In the genomic region with DNA sequence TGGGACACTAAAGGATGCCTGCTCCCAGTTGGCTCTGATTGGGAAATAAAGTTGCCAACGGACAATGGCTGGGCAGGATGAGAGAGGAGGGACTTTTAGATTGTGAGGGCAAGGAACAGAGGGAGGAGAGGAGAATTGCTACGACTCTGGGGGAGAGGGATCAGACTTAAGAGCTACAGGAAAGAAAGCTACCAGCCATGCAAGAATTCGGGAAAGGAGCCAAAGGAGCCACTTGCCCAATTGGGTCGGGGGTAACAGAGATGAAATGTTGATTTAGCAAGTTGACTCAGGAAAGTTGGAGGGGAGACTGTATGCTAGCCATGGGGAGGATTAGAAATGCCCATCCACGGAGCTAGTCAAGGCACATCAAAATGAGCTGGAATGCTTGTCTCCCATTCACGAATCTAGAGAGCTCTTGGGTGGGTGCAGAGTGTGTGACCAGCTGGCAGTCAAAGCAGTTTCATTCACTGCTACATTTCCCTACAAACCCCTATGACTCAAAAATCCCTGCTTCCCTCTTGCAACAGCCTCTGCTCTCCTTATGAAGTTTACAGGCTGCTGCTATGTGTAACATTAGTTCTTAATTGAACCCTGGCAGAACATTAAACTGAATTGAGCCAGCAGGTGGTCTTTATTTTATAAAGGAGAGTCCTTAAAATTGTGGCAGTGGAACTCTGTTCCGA, we compare ENCODE assay signal across 25 mouse cellular contexts. TPM values are rescaled to one million over a fixed set of nuclear protein-coding genes. Genes with fewer than 3 reads are reported as not detected.
DNase-seq lines count a peak whose midpoint lies in the region; ATAC-seq and TF ChIP-seq lines count a peak whose summit lies in the region.
"Had no signal": no experiment of that assay in that cellular context is flagged by ENCODE, and none has a peak within 500 bp of the region (broad histone marks: within the 10 kb centered on the region; RNA-seq: fewer than 3 reads in every experiment).

No protein-coding gene starts in this region.

- no peak for DNase-seq in limb, embryonic 10.5 days (ENCODE audit: low spot score)
- peak; percentile 28 for DNase-seq in Muller cell, postnatal 12 days (ENCODE audit: inconsistent ontology term)
- DNase-seq in Patski (ENCODE audit: low read depth, low spot score): peak; percentile 30
- DNase-seq in kidney, adult 11 months: no peak
- DNase-seq in cerebellum, postnatal 25 days: no peak
- no peak for DNase-seq in gastrocnemius, postnatal 36 days
- DNase-seq: adrenal gland, adult 2 months; adrenal gland, postnatal 25 days; cerebellum, adult 11-12 months; cerebellum, adult 9-10 months; gastrocnemius, postnatal 10 days; heart, postnatal 36 days had no signal

- H3K9me3 ChIP-seq in limb, embryonic 12.5 days: no peaks in the 10 kb centered on the region
- H3K9me3 ChIP-seq in limb, embryonic 10.5 days (replicated peaks): no peaks in the 10 kb centered on the region
- H3K9me3 ChIP-seq: embryonic facial prominence, embryonic 10.5 days; forebrain, embryonic 15.5 days; heart, embryonic 13.5 days; hindbrain, embryonic 15.5 days had no signal

- WGBS in limb, embryonic 12.5 days: 36% methylated on average over 7 of the region's 7 CpGs
- 62% methylated on average over 7 of the region's 7 CpGs for WGBS in limb, embryonic 10.5 days

- TF ChIP-seq CTCF in Patski (IDR thresholded peaks at IDR 0.05): no peak
- no peak for TF ChIP-seq CTCF in embryonic fibroblast, embryonic 13.5 days (IDR thresholded peaks at IDR 0.05; ENCODE audit: borderline replicate concordance, insufficient read depth, low read length)

- intact Hi-C loops in gastrocnemius, postnatal 36 days (cut with DNase I): no loop called here

- H3K4me1 ChIP-seq in limb, embryonic 12.5 days (replicated peaks): peaks cover 18% of the 10 kb centered on the region
- H3K4me1 ChIP-seq in limb, embryonic 10.5 days: peaks cover 13% of the 10 kb centered on the region; the same call in 1 of the 2 replicates
- H3K4me1 ChIP-seq in embryonic fibroblast, embryonic 13.5 days (ENCODE audit: control insufficient read depth, insufficient read depth, low read length): peaks cover 21% of the 10 kb centered on the region; the same call in 1 of the 2 replicates
- H3K4me1 ChIP-seq: embryonic facial prominence, embryonic 10.5 days; forebrain, embryonic 10.5 days; forebrain, embryonic 15.5 days; hindbrain, embryonic 15.5 days had no signal

- H3K27ac ChIP-seq in limb, embryonic 12.5 days: peak overlapping the region; percentile 20; the same call in 1 of the 2 replicates
- H3K27ac ChIP-seq in limb, embryonic 10.5 days: no peak overlapping the region
- H3K27ac ChIP-seq in embryonic fibroblast, embryonic 13.5 days (ENCODE audit: insufficient read depth, low read length): 0 out of 2 replicates have a peak overlapping the region, but pooled peaks have one; percentile 30
- H3K27ac ChIP-seq: embryonic facial prominence, embryonic 10.5 days; forebrain, embryonic 10.5 days; forebrain, embryonic 15.5 days; heart, embryonic 13.5 days; hindbrain, embryonic 15.5 days had no signal

- no peak for TF ChIP-seq POLR2A in embryonic fibroblast, embryonic 13.5 days (IDR thresholded peaks at IDR 0.05; ENCODE audit: low read depth, low read length)

- H3K27me3 ChIP-seq in limb, embryonic 12.5 days: no peaks in the 10 kb centered on the region
- no peaks in the 10 kb centered on the region for H3K27me3 ChIP-seq in limb, embryonic 10.5 days (ENCODE audit: low read depth, poor library complexity, severe bottlenecking)
- no peaks in the 10 kb centered on the region for H3K27me3 ChIP-seq in Patski
- H3K27me3 ChIP-seq: forebrain, embryonic 15.5 days; heart, embryonic 13.5 days; hindbrain, embryonic 15.5 days had no signal

- H3K4me2 ChIP-seq in limb, embryonic 12.5 days: peak overlapping the region; percentile 2; the same call in 1 of the 2 replicates
- H3K4me2 ChIP-seq: forebrain, embryonic 15.5 days; heart, embryonic 13.5 days; hindbrain, embryonic 15.5 days had no signal

- POLR2A ChIA-PET in Patski (lab: Charles Lee): interaction anchor here (0.8 kb wide), 1 partner anchor 10 kb away, joined by 4 read pairs; no protein-coding TSS in a partner anchor

- in situ Hi-C loops in Patski (cut with MboI; ENCODE audit: low pct_unique_long_range_greater_than_20kb): loop anchor here (10.0 kb wide), 1 partner anchor 496 kb away; no protein-coding TSS in a partner anchor

- peak; percentile 47; the same call in 1 of the 2 replicates for ATAC-seq in limb, embryonic 12.5 days (ENCODE audit: insufficient number of reproducible peaks, insufficient read depth, low FRiP score, low TSS enrichment, low read depth)
- ATAC-seq in Patski: peak; percentile 26
- ATAC-seq: activated CD4-positive, CD25-positive, alpha-beta regulatory T cell, adult 4 months; forebrain, embryonic 15.5 days; intestine, embryonic 16.5 days had no signal

- CTCF ChIA-PET in Patski (lab: Charles Lee): interaction anchor here (1.2 to 1.3 kb wide), 2 partner anchors 21 to 60 kb away, joined by 3 to 4 read pairs; no protein-coding TSS in a partner anchor

- H3K36me3 ChIP-seq in limb, embryonic 12.5 days: no peaks in the 10 kb centered on the region
- no peaks in the 10 kb centered on the region for H3K36me3 ChIP-seq in limb, embryonic 10.5 days
- H3K36me3 ChIP-seq: embryonic facial prominence, embryonic 10.5 days; forebrain, embryonic 10.5 days; forebrain, embryonic 15.5 days; heart, embryonic 13.5 days; hindbrain, embryonic 15.5 days had no signal

- no peak overlapping the region for H3K4me3 ChIP-seq in limb, embryonic 12.5 days (replicated peaks)
- H3K4me3 ChIP-seq in limb, embryonic 10.5 days: no peak overlapping the region
- H3K4me3 ChIP-seq in embryonic fibroblast, embryonic 13.5 days (ENCODE audit: insufficient read depth, low read length): no peak overlapping the region
- H3K4me3 ChIP-seq: embryonic facial prominence, embryonic 10.5 days; erythroblast, embryonic 14.5 days; forebrain, embryonic 10.5 days; forebrain, embryonic 15.5 days; heart, embryonic 13.5 days; hindbrain, embryonic 15.5 days had no signal

- H3K9ac ChIP-seq in limb, embryonic 12.5 days (replicated peaks): no peak overlapping the region
- H3K9ac ChIP-seq: forebrain, embryonic 15.5 days; heart, embryonic 13.5 days; hindbrain, embryonic 15.5 days had no signal

RNA-seq across cellular contexts. Expression of a gene that starts 30.1 kb away (rescaled TPM):
- 0.06 TPM in 1 of 2 replicates, not detected in the other for polyA plus RNA-seq in limb, embryonic 12.5 days (2016; fragmentation: Nextera tagmentation; extraction: Ambion mirVana)
- polyA plus RNA-seq in limb, embryonic 10.5 days (2016; fragmentation: Nextera tagmentation; extraction: Ambion mirVana): not detected in 2 replicates
- polyA plus RNA-seq in Patski (2021): not detected
- polyA plus RNA-seq in embryonic fibroblast, embryonic 13.5 days (2011; ENCODE audit: insufficient read length, low read depth, missing spikeins): not detected in 2 replicates
- not detected for total RNA-seq in gastrocnemius, postnatal 36 days (2021)
- total RNA-seq: adrenal gland, adult 2 months; adrenal gland, postnatal 25 days; ES-E14; gastrocnemius, postnatal 10 days; heart, postnatal 36 days had no signal
- polyA plus RNA-seq: activated CD4-positive, CD25-positive, alpha-beta regulatory T cell, adult 4 months; adrenal gland, adult 2 months; embryonic facial prominence, embryonic 10.5 days; erythroblast, embryonic 14.5 days; forebrain, embryonic 10.5 days; heart, embryonic 13.5 days; heart, postnatal 0 days; hindbrain, embryonic 11.5 days; intestine, embryonic 16.5 days had no signal

Comparison
In these comparisons a context has a peak if more than half of its experiments do, and no peak if none do; other contexts are left out.
1. DNase-seq: peak in Muller cell, postnatal 12 days (single experiment) and Patski (single experiment); none in limb, embryonic 10.5 days (single experiment), kidney, adult 11 months (single experiment), cerebellum, postnatal 25 days (0 of 2) and gastrocnemius, postnatal 36 days (0 of 2).